Mouse (Mus musculus) forebrain, embryonic 14.5 days (tissue): ENCODE data around the gene Fyb. TPM values are rescaled to one million over a fixed set of nuclear protein-coding genes. Genes with fewer than 3 reads are reported as not detected.
A peak's percentile ranks its signal among the peaks of the same experiment; 100 is the strongest.

ENCODE experiments used
- ATAC-seq: fragments of 200-750 bp; cut with Nextera tagmentation; 2 replicates; pipeline ENCODE4 v1.8.0; 2017; ENCODE audit warnings: mild to moderate bottlenecking, moderate library complexity
- DNase-seq: peaks from one replicate; pipeline ENCODE4 v3.0.0-alpha.2; 2015; ENCODE audit warnings: low spot score
- H3K27ac ChIP-seq: fragments of 300-500 bp; sonication (generic); 2 replicates; pipeline ENCODE4 v1.5.1; 2014; ENCODE audit warnings: low read depth, mild to moderate bottlenecking, control low read depth, low read length, moderate library complexity
- H3K27me3 ChIP-seq: fragments of 300-500 bp; sonication (generic); replicated peaks from 2 replicates; pipeline ENCODE4 v1.6.1; 2014; ENCODE audit warnings: low read length, control low read depth, mixed read lengths; ENCODE audit not compliant: control insufficient read depth, insufficient read depth
- H3K36me3 ChIP-seq: fragments of 300-500 bp; sonication (generic); 2 replicates; pipeline ENCODE4 v1.6.1; 2014; ENCODE audit warnings: low read length, control low read depth; ENCODE audit not compliant: control insufficient read depth, insufficient read depth
- H3K4me1 ChIP-seq: fragments of 300-500 bp; sonication (generic); 2 replicates; pipeline ENCODE4 v1.6.1; 2014; ENCODE audit warnings: antibody characterized with exemption, low read length, control low read depth; ENCODE audit not compliant: control insufficient read depth, insufficient read depth
- H3K4me2 ChIP-seq: fragments of 300-500 bp; sonication (generic); 2 replicates; pipeline ENCODE4 v1.6.1; 2014; ENCODE audit warnings: mild to moderate bottlenecking, control low read depth, low read length
- H3K4me3 ChIP-seq: fragments of 300-500 bp; sonication (generic); 2 replicates; pipeline ENCODE4 v1.5.1; 2014; ENCODE audit warnings: low read depth, low read length, control low read depth
- H3K9ac ChIP-seq: fragments of 300-500 bp; sonication (generic); 2 replicates; pipeline ENCODE4 v1.6.1; 2014; ENCODE audit warnings: mild to moderate bottlenecking, low read length, control low read depth, moderate library complexity
- H3K9me3 ChIP-seq: fragments of 300-500 bp; sonication (generic); replicated peaks from 2 replicates; pipeline ENCODE4 v1.6.1; 2016; ENCODE audit warnings: low read length, control low read depth, mixed read lengths; ENCODE audit not compliant: control insufficient read depth
- WGBS: fragments of 180-500 bp; shearing (Covaris S2); extraction: QIAGEN DNeasy Blood & Tissue Kit; methylation state at CpG from one replicate; pipeline ENCODE4 v1.1.7; 2014; 5-methylcytosine and 5-hydroxymethylcytosine counted together
- polyA plus RNA-seq: library from polyadenylated mRNA; unstranded; fragments of >200 nt; fragmentation: Nextera tagmentation; extraction: Ambion mirVana; gene quantifications from 2 replicates; pipeline ENCODE4 v1.2.1, GENCODE M21; 2014

The Fyb gene
- polyA plus RNA-seq, 1 experiment from 2014 or later = 2.2 TPM

- Histone ChIP-seq H3K9me3 (no peaks in the 10 kb centered on the region), H3K4me2 (no peak overlapping the region), H3K27me3 (no peaks in the 10 kb centered on the region), H3K9ac (no peak overlapping the region), H3K27ac (no peak overlapping the region), H3K4me1 (no peaks in the 10 kb centered on the region), H3K36me3 (no peaks in the 10 kb centered on the region), H3K4me3 (no peak overlapping the region)
- ATAC-seq (no peak), DNase-seq (peak; percentile 19)
- WGBS = 66% methylated on average over 2 of the region's 2 CpGs
These were observed 155.8 kb downstream of the Fyb start for GRCm38 (mm10) chr15:6678479-6678878.

DNA sequence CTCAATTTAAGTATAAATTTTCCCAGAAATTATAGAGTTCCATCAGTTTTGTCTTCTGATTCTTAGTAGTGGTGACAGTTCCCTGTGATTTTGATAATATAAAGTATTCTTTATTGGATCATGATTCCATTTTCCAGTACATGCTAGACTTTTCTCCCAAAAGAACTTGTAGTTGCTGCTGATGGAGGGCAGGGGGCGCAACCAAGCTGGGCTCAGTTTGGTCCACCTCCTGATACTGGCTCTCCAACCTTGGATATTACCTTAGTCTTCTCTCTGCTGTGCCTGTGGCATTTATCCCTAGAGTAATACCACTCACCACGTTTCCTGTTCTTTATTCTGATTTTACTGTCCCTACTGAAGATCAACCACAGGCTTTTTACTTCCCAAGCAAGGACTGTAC is 179.5 kb downstream of the Fyb start:
- Histone ChIP-seq H3K36me3 (no peaks in the 10 kb centered on the region), H3K4me1 (no peaks in the 10 kb centered on the region), H3K4me2 (no peak overlapping the region), H3K9ac (no peak overlapping the region), H3K9me3 (no peaks in the 10 kb centered on the region), H3K27me3 (no peaks in the 10 kb centered on the region), H3K27ac (no peak overlapping the region), H3K4me3 (no peak overlapping the region)
- ATAC-seq (no peak), DNase-seq (no peak)
- 69% methylated on average over 2 of the region's 2 CpGs for WGBS

DNA sequence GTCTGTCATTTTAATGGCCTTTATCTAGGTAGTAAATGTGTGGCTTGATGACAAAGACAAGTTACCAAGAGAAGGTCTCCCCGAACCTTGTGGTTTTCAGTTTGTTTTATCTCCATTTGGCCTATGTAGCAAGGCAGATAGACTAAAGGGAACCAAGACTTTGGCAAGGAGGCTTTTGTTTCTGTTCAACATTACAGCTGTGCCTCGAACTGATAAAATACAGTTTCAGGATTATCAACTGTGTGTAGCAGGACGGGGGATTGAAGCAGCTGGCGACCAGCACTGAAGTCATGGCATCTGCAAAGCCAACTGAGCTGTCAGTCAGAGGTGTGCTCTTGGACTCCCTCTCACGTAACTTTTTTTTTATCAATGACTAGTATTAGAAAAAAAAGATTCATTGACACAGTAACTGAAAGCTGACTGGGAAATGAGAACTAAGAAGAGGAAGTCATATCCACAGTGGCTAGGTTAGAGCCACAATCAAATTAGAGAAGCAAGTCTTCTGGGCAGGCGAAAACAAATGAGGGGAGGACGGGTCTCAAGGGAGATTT is 182.8 kb downstream of the Fyb start:
- Histone ChIP-seq H3K36me3 (no peaks in the 10 kb centered on the region), H3K9ac (no peak overlapping the region), H3K4me3 (no peak overlapping the region), H3K9me3 (no peaks in the 10 kb centered on the region), H3K4me1 (peaks cover 12% of the 10 kb centered on the region; the same call in 1 of the 2 replicates), H3K27me3 (no peaks in the 10 kb centered on the region), H3K27ac (no peak overlapping the region), H3K4me2 (no peak overlapping the region)
- ATAC-seq (no peak), DNase-seq (no peak)
- WGBS = 70% methylated on average over 7 of the region's 7 CpGs

DNA sequence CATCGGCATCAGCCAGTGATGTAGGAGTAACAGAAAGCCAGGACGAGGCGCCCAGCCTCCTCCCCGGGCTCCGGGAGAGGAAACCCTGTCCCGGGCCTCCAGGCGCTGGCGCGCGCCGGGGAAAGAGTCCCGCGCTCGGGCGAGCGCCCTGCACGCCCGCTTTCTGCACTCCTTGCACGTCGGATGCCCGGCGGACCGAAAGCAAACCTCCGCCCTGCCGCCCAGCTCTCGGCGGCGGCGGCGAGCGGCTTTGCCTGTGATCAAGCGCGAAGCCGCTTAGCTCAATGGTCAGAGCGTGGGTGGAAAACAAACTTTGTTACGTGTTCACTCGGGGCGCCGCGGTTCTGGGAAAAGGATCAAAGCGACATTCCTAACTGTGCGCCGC is 184.9 kb downstream of the Fyb start:
- no peaks in the 10 kb centered on the region for H3K27me3 ChIP-seq

DNA sequence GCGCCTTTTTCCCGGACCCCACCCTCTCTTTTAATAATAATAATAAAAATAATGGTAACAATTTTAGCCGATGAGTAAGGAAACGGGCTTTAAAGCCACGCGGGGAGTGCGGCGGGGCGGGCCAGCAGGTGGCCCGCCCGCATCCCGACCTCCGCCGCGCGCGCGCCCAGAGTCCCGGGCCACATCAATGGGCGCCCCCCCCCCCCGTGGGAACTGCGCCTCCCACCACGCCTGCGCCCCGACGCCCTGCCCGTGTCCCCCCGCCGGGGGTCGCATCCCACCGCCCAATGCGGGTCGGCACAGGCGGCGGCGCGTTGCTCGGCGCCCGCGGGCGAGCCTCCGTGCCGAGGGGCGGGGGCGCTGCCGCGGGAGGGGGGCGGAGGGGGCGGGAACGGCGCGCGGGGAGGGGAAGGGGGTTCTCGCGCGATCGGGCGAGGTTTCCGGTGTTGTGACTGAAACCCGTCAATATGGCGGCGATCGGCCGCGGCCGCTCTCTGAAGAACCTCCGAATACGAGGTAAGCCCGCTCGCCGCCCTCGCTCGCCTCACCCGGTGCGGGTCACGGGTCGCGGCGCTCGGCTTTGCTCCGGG is 185.4 kb downstream of the Fyb start, which contains the start of gene Rictor:
TSS of gene Rictor (plus strand) at position 444 of the 590 bp plus-strand sequence.
- no peaks in the 10 kb centered on the region for H3K36me3 ChIP-seq
- peaks cover 17% of the 10 kb centered on the region for H3K4me1 ChIP-seq
- H3K9ac ChIP-seq = peak within 1 kb of the TSS; percentile 95
- ATAC-seq (peak; percentile 88), DNase-seq (peak; percentile 93)
- under 1% methylated on average over 51 of the region's 82 CpGs for WGBS
- peak within 1 kb of the TSS; percentile 93 for H3K27ac ChIP-seq
- H3K27me3 ChIP-seq = no peaks in the 10 kb centered on the region
- peak within 1 kb of the TSS; percentile 95 for H3K4me2 ChIP-seq
- H3K9me3 ChIP-seq = no peaks in the 10 kb centered on the region
- peak within 1 kb of the TSS; percentile 86 for H3K4me3 ChIP-seq

More for the DNA sequence above, 184.9 kb downstream of the Fyb start:
- Histone ChIP-seq H3K9ac (peak overlapping the region; percentile 95), H3K4me3 (peak overlapping the region; percentile 86), H3K4me2 (peak overlapping the region; percentile 95), H3K27ac (peak overlapping the region; percentile 93), H3K4me1 (peaks cover 17% of the 10 kb centered on the region), H3K36me3 (no peaks in the 10 kb centered on the region), H3K9me3 (no peaks in the 10 kb centered on the region)
- WGBS = under 1% methylated on average over 42 of the region's 43 CpGs
- DNase-seq (peak; percentile 76), ATAC-seq (peak; percentile 64)

DNA sequence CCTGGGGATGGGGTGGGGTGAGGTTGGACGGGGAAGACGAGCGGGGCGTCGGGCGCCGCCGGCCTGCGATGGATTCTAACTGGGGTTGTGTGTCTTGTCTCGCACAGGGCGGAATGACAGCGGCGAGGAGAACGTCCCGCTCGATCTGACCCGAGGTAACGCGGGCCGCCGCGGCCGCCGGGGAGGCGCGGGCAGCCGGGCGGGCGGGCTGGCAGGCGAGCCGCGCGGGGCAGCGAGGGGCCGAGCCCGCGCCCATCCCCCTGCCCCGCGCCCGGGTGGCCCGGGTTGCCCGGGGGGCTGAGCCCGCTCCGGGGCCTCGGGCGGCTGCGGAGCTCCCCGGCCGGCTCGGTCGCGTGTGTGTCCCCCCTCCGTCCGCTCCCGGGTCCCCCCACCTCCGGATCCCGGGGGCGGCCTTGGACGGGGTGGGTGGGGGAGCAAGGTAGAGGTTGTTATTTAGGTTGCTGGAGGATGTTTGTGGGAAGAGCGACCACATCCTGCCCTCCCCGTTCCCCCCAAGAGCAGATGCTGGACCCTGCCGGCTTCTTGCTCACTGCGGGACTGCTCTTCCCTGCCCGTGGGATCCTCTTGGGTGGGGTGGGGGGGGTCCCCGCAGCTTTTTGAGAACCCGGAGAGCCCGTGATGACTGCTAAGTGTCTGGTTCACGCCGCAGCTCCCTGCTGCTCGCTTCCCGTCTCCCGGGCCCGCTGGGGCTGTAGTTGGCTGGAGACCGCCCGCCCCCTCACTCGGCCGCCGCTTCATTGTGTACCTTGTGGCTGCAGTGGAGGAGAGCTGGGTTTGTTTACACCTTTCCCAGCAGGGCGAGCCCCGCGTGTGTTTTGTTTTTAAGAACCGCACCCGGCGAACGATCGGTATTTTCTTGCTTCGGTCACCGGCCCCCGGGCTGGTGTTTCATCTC is 186.1 kb downstream of the Fyb start:
- DNase-seq = peak; percentile 14

GRCm38 (mm10) chr15:6709618-6710017 is 187.0 kb downstream of the Fyb start:
- Histone ChIP-seq H3K9ac (peak overlapping the region; percentile 95), H3K4me1 (peaks cover 17% of the 10 kb centered on the region), H3K27ac (no peak overlapping the region), H3K36me3 (no peaks in the 10 kb centered on the region), H3K4me2 (peak overlapping the region; percentile 95), H3K4me3 (peak overlapping the region; percentile 86), H3K9me3 (no peaks in the 10 kb centered on the region), H3K27me3 (no peaks in the 10 kb centered on the region)
- ATAC-seq (no peak), DNase-seq (no peak)
- WGBS = 21% methylated on average over 8 of the region's 8 CpGs

More for the DNA sequence above, 186.1 kb downstream of the Fyb start:
- H3K9me3 ChIP-seq = no peaks in the 10 kb centered on the region
- H3K27me3 ChIP-seq = no peaks in the 10 kb centered on the region
- H3K9ac ChIP-seq = peak overlapping the region; percentile 95
- ATAC-seq = peak; percentile 75
- H3K4me3 ChIP-seq = peak overlapping the region; percentile 86
- peaks cover 17% of the 10 kb centered on the region for H3K4me1 ChIP-seq
- WGBS = 1% methylated on average over 55 of the region's 89 CpGs
- peak overlapping the region; percentile 95 for H3K4me2 ChIP-seq
- H3K27ac ChIP-seq = peak overlapping the region; percentile 93
- H3K36me3 ChIP-seq = no peaks in the 10 kb centered on the region

- H3K9me3 ChIP-seq = no peaks in the 10 kb centered on the region
- DNase-seq (no peak), ATAC-seq (no peak)
- H3K4me1 ChIP-seq = peaks cover 17% of the 10 kb centered on the region
- H3K36me3 ChIP-seq = no peaks in the 10 kb centered on the region
- 84% methylated on average over 7 of the region's 7 CpGs for WGBS
- no peak overlapping the region for H3K27ac ChIP-seq
- H3K27me3 ChIP-seq = no peaks in the 10 kb centered on the region
- no peak overlapping the region for H3K9ac ChIP-seq
- H3K4me2 ChIP-seq = peak overlapping the region; percentile 95
- H3K4me3 ChIP-seq = 0 out of 2 replicates have a peak overlapping the region, but pooled peaks have one; percentile 86
These were observed 187.7 kb downstream of the Fyb start for GRCm38 (mm10) chr15:6710341-6710740.
